Mouse (Mus musculus) ovary, postnatal 14 days (tissue): ENCODE measurements at regions not wholly inside any gene's neighbourhood (a gene's known extent, or its start where the extent isn't known, plus 50 kb on each side); places are given as distances from the start of the nearest gene placed in this dataset.

Source experiments
- DNase-seq: peaks from one replicate; pipeline ENCODE4 v3.0.0; 2022; ENCODE audit warnings: low spot score

DNA sequence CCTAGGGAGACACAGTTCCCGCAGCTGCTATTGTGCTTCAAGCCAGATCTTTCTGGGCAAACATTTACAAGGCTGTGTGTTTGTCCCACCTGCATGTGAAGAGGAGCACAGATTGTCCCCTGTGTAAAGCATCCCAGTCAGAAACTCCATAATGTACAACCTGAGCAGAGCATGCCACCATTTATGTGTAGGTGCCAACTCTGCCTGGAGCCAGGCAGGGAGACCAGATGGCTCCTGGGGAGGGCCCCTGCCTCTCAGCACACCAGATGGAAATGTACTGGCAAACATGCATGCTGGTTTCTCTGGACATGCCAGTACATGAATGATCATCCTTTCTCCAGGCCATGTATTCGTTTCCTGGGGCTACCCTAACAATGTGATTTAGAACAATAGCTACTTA, 98.6 kb upstream of the Foxp3 start:
- no peak for DNase-seq

DNA sequence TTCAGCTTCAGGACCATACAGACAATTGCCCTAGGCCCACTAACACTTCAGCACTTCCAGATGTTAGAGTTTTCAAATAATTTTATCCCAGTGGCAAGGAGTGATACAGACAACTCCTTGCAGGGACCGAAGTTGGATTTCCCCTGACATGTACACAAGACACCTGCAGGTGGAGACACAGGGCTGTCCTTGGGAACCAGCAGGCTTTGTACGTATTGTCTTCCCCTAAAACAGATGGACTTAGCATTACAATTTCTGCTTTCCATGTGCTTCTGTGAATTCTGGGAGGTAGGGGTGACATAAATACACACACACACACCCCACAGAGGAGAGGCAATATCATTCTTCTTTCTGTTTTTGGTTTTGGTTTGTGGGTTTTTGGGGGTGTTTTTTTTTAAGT, 98.2 kb upstream of the Usp27x start:
- peak; percentile 4 for DNase-seq

DNA sequence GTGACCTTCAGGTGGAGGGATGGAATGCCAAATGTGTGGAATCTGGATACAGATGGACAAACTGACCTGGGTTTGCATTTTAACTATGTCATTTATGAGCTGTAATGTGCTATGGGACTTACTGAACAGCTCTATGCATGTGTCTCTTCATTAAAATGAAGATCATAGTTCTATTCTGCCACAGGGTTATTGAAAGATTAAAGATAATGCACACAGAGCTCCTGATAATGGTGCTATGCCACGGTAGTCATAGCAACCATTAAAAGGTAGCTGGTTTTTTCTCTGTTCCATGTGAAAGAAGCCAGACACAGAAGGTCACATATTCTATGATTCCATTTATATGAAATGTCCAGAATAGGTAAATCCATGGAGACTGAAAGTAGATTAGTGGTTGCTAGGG, 94.2 kb upstream of the Usp27x start:
- no peak for DNase-seq

DNA sequence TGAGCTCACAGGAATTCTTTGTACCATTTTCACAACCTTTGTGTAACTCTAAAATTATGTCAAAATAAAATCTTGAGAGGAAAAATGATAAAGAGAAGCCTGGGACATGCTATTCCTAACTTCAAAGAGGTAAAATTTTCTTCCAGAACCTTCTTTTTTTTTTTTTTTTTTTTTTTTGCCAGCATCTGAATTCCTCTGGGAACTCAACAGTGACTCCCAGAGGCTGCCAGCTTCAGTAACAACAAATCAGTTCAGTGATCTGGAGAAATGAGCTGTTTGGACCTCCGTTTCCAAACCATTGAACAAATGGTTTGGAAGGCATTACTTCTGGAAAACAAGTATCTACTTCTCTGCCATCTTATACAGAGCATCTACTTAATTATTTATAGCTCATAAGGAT, 92.4 kb upstream of the Usp27x start:
- DNase-seq: no peak

DNA sequence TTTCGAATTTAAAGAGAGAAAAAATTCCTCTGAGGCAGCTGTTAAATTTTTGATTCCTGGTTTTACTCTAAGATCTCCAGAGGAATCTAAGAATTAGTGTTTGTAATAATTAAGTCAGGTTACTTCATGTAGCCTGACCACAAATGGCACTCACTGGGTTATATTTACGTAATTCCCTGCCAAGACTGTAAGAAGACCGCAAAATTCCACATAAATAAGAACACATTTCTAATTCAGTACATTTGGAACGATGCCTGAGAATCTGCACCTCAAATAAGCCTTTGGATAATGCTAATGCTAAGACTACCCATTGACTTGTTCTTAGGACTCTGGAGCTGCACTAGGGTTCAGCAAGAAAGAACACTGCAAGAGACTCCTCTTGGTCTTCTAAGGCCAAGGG, 81.2 kb upstream of the Usp27x start:
- DNase-seq: no peak

GRCm38 (mm10) chrX:7445035-7445434, 69.4 kb upstream of the Usp27x start:
- no peak for DNase-seq

- DNase-seq: no peak
Measured at GRCm38 (mm10) chrX:7444583-7444982, 69.0 kb upstream of the Usp27x start.

DNA sequence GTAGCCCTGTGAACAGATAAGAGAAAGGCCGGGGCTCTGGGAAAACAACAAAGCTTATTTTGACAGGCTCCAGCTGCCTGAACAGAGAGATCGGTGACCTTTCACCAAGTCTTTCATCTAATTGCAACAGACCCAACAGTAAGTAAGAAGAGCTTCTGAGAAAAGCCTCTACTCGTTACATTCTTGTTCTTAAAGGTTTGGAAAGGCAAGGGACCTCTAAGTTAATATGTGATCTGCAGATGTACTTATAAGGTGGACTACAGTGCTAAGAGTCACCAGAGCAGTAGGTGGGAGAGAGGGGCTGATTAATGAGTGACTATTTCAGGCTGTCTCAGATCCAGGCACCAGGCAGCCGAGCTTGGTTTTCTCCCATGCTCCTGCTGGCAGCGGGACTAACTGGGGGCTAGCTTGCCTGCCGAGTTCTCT, 68.4 kb upstream of the Usp27x start:
- DNase-seq: no peak

DNA sequence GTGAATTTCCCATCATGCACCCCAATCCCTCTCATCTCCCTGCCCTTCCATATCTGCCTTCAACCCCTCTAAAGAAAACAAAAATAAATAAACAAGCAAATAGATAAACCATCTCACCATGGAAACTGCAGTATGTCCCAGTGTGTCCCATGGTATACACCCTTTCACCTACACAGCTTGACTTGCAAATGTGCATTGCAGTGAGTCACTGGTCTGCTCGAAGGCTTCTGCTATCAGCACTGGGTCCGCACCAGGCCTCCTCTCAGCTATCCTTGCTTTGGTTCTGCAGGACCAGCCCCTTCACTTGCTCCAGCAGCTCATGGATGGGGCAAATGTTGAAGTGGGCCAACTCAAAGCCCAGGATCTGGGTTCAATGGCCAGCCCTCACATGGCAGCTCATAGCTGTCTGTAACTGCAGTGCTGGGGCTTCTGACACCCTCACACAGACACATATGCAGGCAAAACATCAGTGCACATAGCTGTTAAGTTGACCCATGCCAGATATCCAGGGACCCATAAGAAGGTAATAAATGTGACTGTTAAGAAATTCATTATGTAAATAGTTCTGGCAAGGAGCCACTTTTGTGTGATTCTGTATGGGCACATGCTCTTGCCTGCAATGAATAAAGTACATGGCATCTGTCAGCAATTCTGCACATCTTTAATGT, 59.9 kb upstream of the Usp27x start:
- no peak for DNase-seq

DNA sequence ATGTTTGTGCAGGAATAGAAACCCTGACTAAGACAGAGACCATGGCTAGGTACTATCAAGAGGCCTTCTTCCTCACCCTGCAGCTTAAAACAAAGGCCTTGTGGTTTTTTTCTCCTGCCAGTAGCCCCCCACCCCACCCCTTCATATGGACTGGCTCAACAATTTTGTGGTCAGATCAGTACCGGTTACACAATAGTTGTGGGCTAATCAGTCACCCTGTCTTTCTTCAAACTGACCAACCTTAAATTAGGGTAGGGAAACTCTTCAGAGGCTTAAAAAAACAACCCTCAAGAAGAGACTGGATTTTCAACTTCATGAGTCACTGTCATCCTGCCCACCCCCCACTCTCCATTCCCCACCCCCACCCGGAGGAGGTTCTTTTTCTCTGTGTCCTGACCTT, 58.6 kb upstream of the Usp27x start:
- no peak for DNase-seq

DNA sequence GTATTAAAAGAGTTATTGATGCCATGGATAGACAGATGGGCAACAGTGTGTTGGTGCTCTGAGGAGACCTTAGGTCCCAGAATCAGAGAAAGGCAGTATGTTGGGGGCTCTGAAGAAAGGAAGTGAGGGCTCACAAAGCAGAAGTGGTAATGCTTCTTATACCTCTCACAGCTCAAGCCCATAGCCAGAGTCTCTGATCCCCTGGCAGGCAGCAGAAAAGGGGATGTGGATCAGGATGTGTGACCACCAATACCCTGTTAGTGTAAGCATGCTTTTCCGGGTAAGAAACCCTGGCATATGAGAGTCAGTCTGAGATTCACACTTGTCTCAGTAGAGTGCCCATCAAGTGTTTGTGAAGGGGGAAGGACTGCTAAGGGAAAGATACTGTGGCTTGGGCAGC, 54.8 kb upstream of the Usp27x start:
- DNase-seq: no peak

DNA sequence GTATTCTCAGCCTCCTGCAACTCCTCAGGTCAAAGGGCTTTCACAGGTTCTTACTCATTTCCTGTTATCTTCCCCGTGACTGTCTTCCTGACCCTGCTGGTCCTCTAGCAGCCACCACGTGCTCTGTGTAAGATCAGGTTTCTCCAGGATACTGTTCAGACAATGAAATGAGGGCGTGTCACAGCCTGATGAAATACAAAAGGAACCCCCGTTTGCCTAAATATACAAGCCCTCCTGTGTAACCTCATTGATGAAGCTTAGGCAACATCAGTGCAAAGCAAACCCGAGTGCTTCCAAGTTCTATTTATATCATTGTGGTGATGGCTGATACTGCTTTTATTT, 53.9 kb upstream of the Usp27x start:
- DNase-seq: no peak

GRCm38 (mm10) chrX:7428621-7429523, 53.2 kb upstream of the Usp27x start:
- DNase-seq: peak; percentile 15
